Mouse (Mus musculus) cerebellum, adult 11-12 months (tissue): ENCODE results near the gene Plcl1.

Source experiments
- DNase-seq: peaks from one replicate; pipeline ENCODE4 v3.0.0; 2022

Plcl1 gene

GRCm38 (mm10) chr1:55405272-55406022, at the start of gene Plcl1:
Plcl1 (plus strand) TSS chr1:55405921.
- DNase-seq: peak; percentile 94

GRCm38 (mm10) chr1:55362634-55363033, 43.1 kb upstream of the Plcl1 start:
- DNase-seq: no peak

GRCm38 (mm10) chr1:55363044-55363565, 42.6 kb upstream of the Plcl1 start, which contains the start of gene Boll:
Boll (minus strand) TSS chr1:55363469.
- no peak for DNase-seq

GRCm38 (mm10) chr1:55363586-55363985, 42.1 kb upstream of the Plcl1 start:
- no peak for DNase-seq

GRCm38 (mm10) chr1:55372626-55373025, 33.1 kb upstream of the Plcl1 start:
- DNase-seq: no peak

GRCm38 (mm10) chr1:55380527-55380926, 25.2 kb upstream of the Plcl1 start:
- no peak for DNase-seq

GRCm38 (mm10) chr1:55383114-55383773, 22.5 kb upstream of the Plcl1 start:
- peak; percentile 53 for DNase-seq

- DNase-seq: no peak
Observed at GRCm38 (mm10) chr1:55399891-55400290, 5.8 kb upstream of the Plcl1 start.

- DNase-seq: peak; percentile 32
Observed at GRCm38 (mm10) chr1:55404439-55404838, 1.3 kb upstream of the Plcl1 start.

GRCm38 (mm10) chr1:55406023-55406413, 297 bp downstream of the Plcl1 start:
- no peak for DNase-seq

- DNase-seq: peak; percentile 37
Observed at GRCm38 (mm10) chr1:55406531-55407375, 1.0 kb downstream of the Plcl1 start.

- no peak for DNase-seq
Observed at GRCm38 (mm10) chr1:55410670-55411069, 4.9 kb downstream of the Plcl1 start.

GRCm38 (mm10) chr1:55411079-55411478, 5.4 kb downstream of the Plcl1 start:
- DNase-seq: no peak

- DNase-seq: no peak
Observed at GRCm38 (mm10) chr1:55412569-55412968, 6.8 kb downstream of the Plcl1 start.

- no peak for DNase-seq
Observed at GRCm38 (mm10) chr1:55413534-55413933, 7.8 kb downstream of the Plcl1 start.

- DNase-seq: no peak
Observed at GRCm38 (mm10) chr1:55418968-55419367, 13.2 kb downstream of the Plcl1 start.

GRCm38 (mm10) chr1:55427607-55428006, 21.9 kb downstream of the Plcl1 start:
- DNase-seq: no peak

GRCm38 (mm10) chr1:55429051-55429450, 23.3 kb downstream of the Plcl1 start:
- DNase-seq: no peak

GRCm38 (mm10) chr1:55429708-55430107, 24.0 kb downstream of the Plcl1 start:
- DNase-seq: no peak

GRCm38 (mm10) chr1:55430587-55430986, 24.9 kb downstream of the Plcl1 start:
- no peak for DNase-seq

GRCm38 (mm10) chr1:55436589-55436988, 30.9 kb downstream of the Plcl1 start:
- no peak for DNase-seq

- no peak for DNase-seq
Observed at GRCm38 (mm10) chr1:55437095-55437494, 31.4 kb downstream of the Plcl1 start.

GRCm38 (mm10) chr1:55438617-55439016, 32.9 kb downstream of the Plcl1 start:
- no peak for DNase-seq
